Comparison of ENCODE assay signal across 10 mouse cellular contexts in the genomic region with DNA sequence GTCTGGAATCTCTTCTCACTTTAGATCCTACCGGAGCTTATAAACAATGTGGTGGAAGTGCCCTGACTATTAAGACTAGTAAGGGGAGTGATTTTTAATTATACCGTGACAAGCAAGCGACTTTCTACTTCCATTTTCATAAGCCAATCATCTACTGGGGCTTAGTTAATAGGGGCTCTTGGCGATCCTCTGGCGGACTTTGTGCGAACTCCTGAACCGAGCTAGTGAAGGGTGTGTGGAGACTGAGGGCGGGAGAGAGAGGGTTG. TPM values are rescaled to one million over a fixed set of nuclear protein-coding genes. Genes with fewer than 3 reads are reported as not detected.
DNase-seq lines count a peak whose midpoint lies in the region; ATAC-seq lines count a peak whose summit lies in the region.
"Had no signal": no experiment of that assay in that cellular context is flagged by ENCODE, and none has a peak within 500 bp of the region (broad histone marks: within the 10 kb centered on the region; RNA-seq: fewer than 3 reads in every experiment).

No protein-coding gene starts in this region.

- under 1% methylated on average over 8 of the region's 8 CpGs for WGBS in kidney, embryonic 16.5 days
- WGBS in embryonic facial prominence, embryonic 14.5 days: 0% methylated on average over 8 of the region's 8 CpGs
- WGBS in intestine, embryonic 15.5 days: 1% methylated on average over 8 of the region's 8 CpGs
- WGBS in neural tube, embryonic 11.5 days: 0% methylated on average over 8 of the region's 8 CpGs

- H3K9ac ChIP-seq in kidney, embryonic 16.5 days (replicated peaks; ENCODE audit: low read length): no peak overlapping the region
- H3K9ac ChIP-seq in embryonic facial prominence, embryonic 14.5 days (ENCODE audit: low read depth, low read length): peak overlapping the region; percentile 60; the same call in 1 of the 2 replicates
- H3K9ac ChIP-seq in intestine, embryonic 15.5 days: no peak overlapping the region
- H3K9ac ChIP-seq in neural tube, embryonic 11.5 days (ENCODE audit: low read length): no peak overlapping the region
- H3K9ac ChIP-seq: liver, embryonic 14.5 days had no signal

- DNase-seq in kidney, postnatal 4 days: no peak
- DNase-seq in embryonic facial prominence, embryonic 14.5 days (ENCODE audit: low spot score): no peak
- DNase-seq in neural tube, embryonic 11.5 days (ENCODE audit: low spot score): no peak
- DNase-seq in ovary, postnatal 36 days (ENCODE audit: low spot score): no peak
- no peak for DNase-seq in thymus, postnatal 36 days
- no peak for DNase-seq in urinary bladder, postnatal 36 days (ENCODE audit: low spot score in 2 of 2)

- peaks cover 67% of the 10 kb centered on the region for H3K27me3 ChIP-seq in kidney, embryonic 16.5 days (ENCODE audit: insufficient read depth, low read length)
- peaks cover 78% of the 10 kb centered on the region for H3K27me3 ChIP-seq in embryonic facial prominence, embryonic 14.5 days (replicated peaks; ENCODE audit: control insufficient read depth, insufficient read depth, low read length)
- peaks cover 52% of the 10 kb centered on the region for H3K27me3 ChIP-seq in intestine, embryonic 15.5 days (replicated peaks)
- peaks cover 64% of the 10 kb centered on the region for H3K27me3 ChIP-seq in neural tube, embryonic 11.5 days (ENCODE audit: control insufficient read depth, insufficient read depth, low read length)

- H3K4me2 ChIP-seq in kidney, embryonic 16.5 days (replicated peaks; ENCODE audit: low read depth, low read length): peak overlapping the region; percentile 69
- H3K4me2 ChIP-seq in embryonic facial prominence, embryonic 14.5 days (ENCODE audit: low read depth, low read length): peak overlapping the region; percentile 89
- H3K4me2 ChIP-seq in intestine, embryonic 15.5 days (replicated peaks): peak overlapping the region; percentile 82
- H3K4me2 ChIP-seq in neural tube, embryonic 11.5 days (ENCODE audit: low read depth): peak overlapping the region; percentile 85

- H3K9me3 ChIP-seq in kidney, embryonic 16.5 days (ENCODE audit: low read length): no peaks in the 10 kb centered on the region
- H3K9me3 ChIP-seq in embryonic facial prominence, embryonic 14.5 days (ENCODE audit: control insufficient read depth, low read length): no peaks in the 10 kb centered on the region
- no peaks in the 10 kb centered on the region for H3K9me3 ChIP-seq in intestine, embryonic 15.5 days
- H3K9me3 ChIP-seq in neural tube, embryonic 11.5 days (ENCODE audit: control insufficient read depth, low read length): no peaks in the 10 kb centered on the region

- no peak overlapping the region for H3K27ac ChIP-seq in kidney, embryonic 16.5 days (ENCODE audit: low read length)
- no peak overlapping the region for H3K27ac ChIP-seq in embryonic facial prominence, embryonic 14.5 days (replicated peaks; ENCODE audit: low read depth, low read length)
- no peak overlapping the region for H3K27ac ChIP-seq in intestine, embryonic 15.5 days
- H3K27ac ChIP-seq in neural tube, embryonic 11.5 days (ENCODE audit: low read depth, low read length): no peak overlapping the region
- H3K27ac ChIP-seq: liver, embryonic 14.5 days had no signal

- peaks cover 8% of the 10 kb centered on the region; the same call in 1 of the 2 replicates for H3K4me1 ChIP-seq in kidney, embryonic 16.5 days (ENCODE audit: insufficient read depth, low read length)
- 0 out of 2 replicates have a peak, but pooled peaks cover 5% of the 10 kb centered on the region for H3K4me1 ChIP-seq in embryonic facial prominence, embryonic 14.5 days (ENCODE audit: control insufficient read depth, insufficient read depth, low read length)
- peaks cover 7% of the 10 kb centered on the region for H3K4me1 ChIP-seq in intestine, embryonic 15.5 days (replicated peaks)
- H3K4me1 ChIP-seq in neural tube, embryonic 11.5 days (ENCODE audit: control insufficient read depth, insufficient read depth, low read length): peaks cover 3% of the 10 kb centered on the region; the same call in 1 of the 2 replicates

- ATAC-seq in kidney, embryonic 16.5 days (ENCODE audit: low FRiP score, low TSS enrichment): peak; percentile 54; the same call in 1 of the 2 replicates
- ATAC-seq in embryonic facial prominence, embryonic 14.5 days (ENCODE audit: low read depth): peak; percentile 88
- peak; percentile 62 for ATAC-seq in intestine, embryonic 15.5 days
- peak; percentile 71 for ATAC-seq in neural tube, embryonic 11.5 days (ENCODE audit: insufficient read depth, low FRiP score, low TSS enrichment)

- no peaks in the 10 kb centered on the region for H3K36me3 ChIP-seq in kidney, embryonic 16.5 days (ENCODE audit: insufficient read depth, low read length)
- H3K36me3 ChIP-seq in embryonic facial prominence, embryonic 14.5 days (ENCODE audit: control insufficient read depth, insufficient read depth, low read length): no peaks in the 10 kb centered on the region
- no peaks in the 10 kb centered on the region for H3K36me3 ChIP-seq in intestine, embryonic 15.5 days
- H3K36me3 ChIP-seq in neural tube, embryonic 11.5 days (ENCODE audit: control insufficient read depth, insufficient read depth, low read length): no peaks in the 10 kb centered on the region
- H3K36me3 ChIP-seq: G1E had no signal

- peak overlapping the region; percentile 45 for H3K4me3 ChIP-seq in kidney, embryonic 16.5 days (ENCODE audit: low read length)
- peak overlapping the region; percentile 50 for H3K4me3 ChIP-seq in embryonic facial prominence, embryonic 14.5 days (ENCODE audit: low read depth, low read length)
- H3K4me3 ChIP-seq in intestine, embryonic 15.5 days (replicated peaks): peak overlapping the region; percentile 39; the same call in 1 of the 2 replicates
- H3K4me3 ChIP-seq in neural tube, embryonic 11.5 days (ENCODE audit: low read depth, low read length): peak overlapping the region; percentile 40; the same call in 1 of the 2 replicates

RNA-seq across cellular contexts. Expression of gene Gm43517, which starts 15.8 kb away (rescaled TPM):
- not detected in 2 replicates for polyA plus RNA-seq in kidney, embryonic 16.5 days (2015; fragmentation: Nextera tagmentation; extraction: Ambion mirVana)
- not detected in 2 replicates for polyA plus RNA-seq in embryonic facial prominence, embryonic 14.5 days (2014; fragmentation: Nextera tagmentation; extraction: Ambion mirVana)
- not detected in 2 replicates for polyA plus RNA-seq in intestine, embryonic 15.5 days (2015; fragmentation: Nextera tagmentation; extraction: Ambion mirVana)
- polyA plus RNA-seq in neural tube, embryonic 11.5 days (2014; fragmentation: Nextera tagmentation; extraction: Ambion mirVana): not detected in 2 replicates
- polyA plus RNA-seq: G1E; liver, embryonic 14.5 days had no signal

RNA-seq across cellular contexts. Expression of gene Foxg1, which starts 18.3 kb away (rescaled TPM):
- polyA plus RNA-seq in kidney, embryonic 16.5 days (2015; fragmentation: Nextera tagmentation; extraction: Ambion mirVana): not detected in 2 replicates
- polyA plus RNA-seq in embryonic facial prominence, embryonic 14.5 days (2014; fragmentation: Nextera tagmentation; extraction: Ambion mirVana): 0.81 and 1.4 TPM in 2 replicates
- 0.05 TPM in 1 of 2 replicates, not detected in the other for polyA plus RNA-seq in intestine, embryonic 15.5 days (2015; fragmentation: Nextera tagmentation; extraction: Ambion mirVana)
- polyA plus RNA-seq in neural tube, embryonic 11.5 days (2014; fragmentation: Nextera tagmentation; extraction: Ambion mirVana): 0.86 and 1.2 TPM in 2 replicates
- polyA plus RNA-seq: G1E; liver, embryonic 14.5 days had no signal
